Mouse (Mus musculus) ES-E14 (cell line): ENCODE measurements around the gene Prmt8.

ENCODE experiments used
- CHD2 ChIP-seq: IDR thresholded peaks from 2 replicates; pipeline ENCODE4 v1.6.1; 2014; ENCODE audit warnings: mild to moderate bottlenecking, low read depth, low read length, inconsistent platforms
- MAFK ChIP-seq: IDR thresholded peaks from 2 replicates; pipeline ENCODE4 v1.6.1; 2014; ENCODE audit warnings: mild to moderate bottlenecking, low read depth, low read length, inconsistent platforms; ENCODE audit not compliant: insufficient read depth
- ZC3H11A ChIP-seq: IDR thresholded peaks from 2 replicates; pipeline ENCODE4 v1.6.1; 2012; ENCODE audit warnings: low read depth, mild to moderate bottlenecking, inconsistent platforms, low read length, borderline replicate concordance
- ZNF384 ChIP-seq: IDR thresholded peaks from 2 replicates; pipeline ENCODE4 v1.6.1; 2012; ENCODE audit warnings: low read depth, low read length, inconsistent platforms

DNA sequence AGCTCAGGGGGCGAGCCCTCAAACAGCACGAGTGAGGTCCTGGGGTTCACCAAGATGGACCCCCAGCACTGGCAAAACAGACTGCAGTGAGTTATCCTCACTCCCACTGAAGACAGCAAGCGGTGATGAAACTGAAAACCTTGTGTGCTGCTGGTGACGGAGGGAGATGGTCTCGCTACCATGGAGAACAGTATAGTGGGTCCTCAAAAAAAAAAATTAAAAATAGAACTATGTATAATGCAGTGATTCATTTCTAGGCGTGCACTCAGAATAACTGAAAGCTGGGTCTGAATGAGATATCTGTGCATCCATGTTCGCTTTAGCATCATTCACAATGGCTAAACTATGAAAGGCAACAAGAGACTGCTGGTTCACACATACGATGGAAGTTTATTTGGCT is 20.5 kb downstream of the Prmt8 start:
- TF ChIP-seq ZNF384 = no peak
- TF ChIP-seq ZC3H11A = no peak
- TF ChIP-seq MAFK = no peak
- TF ChIP-seq CHD2 = no peak
